Mouse (Mus musculus): ENCODE measurements around the gene Chdh. TPM values are rescaled to one million over a fixed set of nuclear protein-coding genes. Genes with fewer than 3 reads are reported as not detected.
A peak's percentile ranks its signal among the peaks of the same experiment; 100 is the strongest.

The Chdh gene
- under 1 TPM; 0.29 TPM for total RNA-seq (2021)

- DNase-seq: peak; percentile 70
These were observed at the start of gene Chdh, which contains the start of gene Il17rb for GRCm38 (mm10) chr14:30008733-30009575. TSS of gene Chdh (plus strand) at chr14:30009023. TSS of gene Il17rb (minus strand) at chr14:30008896.

- no peak for DNase-seq
These were observed 41.2 kb upstream of the Chdh start for GRCm38 (mm10) chr14:29967611-29968010.

- DNase-seq: peak; percentile 94
These were observed 40.6 kb upstream of the Chdh start, which contains the start of gene Selenok for GRCm38 (mm10) chr14:29968075-29968821. TSS of gene Selenok (plus strand) at chr14:29968308.

DNA sequence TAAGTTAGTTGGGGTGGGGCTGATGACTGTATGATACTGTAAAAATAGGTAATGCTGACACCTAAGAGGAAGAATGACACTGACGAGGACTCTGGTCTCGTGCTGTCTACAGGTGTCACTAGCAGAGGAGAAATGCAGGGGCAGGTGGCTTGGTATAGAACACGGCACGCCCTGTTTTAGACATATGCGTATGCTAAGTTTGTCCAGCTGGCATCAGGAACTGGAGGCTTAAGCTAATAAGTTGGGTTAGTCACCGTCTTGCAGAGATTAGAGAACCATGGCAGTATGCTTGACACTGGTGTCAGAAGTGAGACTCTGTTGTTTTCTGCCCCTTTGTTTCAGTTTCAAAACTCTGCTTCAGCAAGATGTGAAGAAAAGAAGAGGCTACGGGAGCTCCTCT is 37.4 kb upstream of the Chdh start:
- no peak for DNase-seq

DNA sequence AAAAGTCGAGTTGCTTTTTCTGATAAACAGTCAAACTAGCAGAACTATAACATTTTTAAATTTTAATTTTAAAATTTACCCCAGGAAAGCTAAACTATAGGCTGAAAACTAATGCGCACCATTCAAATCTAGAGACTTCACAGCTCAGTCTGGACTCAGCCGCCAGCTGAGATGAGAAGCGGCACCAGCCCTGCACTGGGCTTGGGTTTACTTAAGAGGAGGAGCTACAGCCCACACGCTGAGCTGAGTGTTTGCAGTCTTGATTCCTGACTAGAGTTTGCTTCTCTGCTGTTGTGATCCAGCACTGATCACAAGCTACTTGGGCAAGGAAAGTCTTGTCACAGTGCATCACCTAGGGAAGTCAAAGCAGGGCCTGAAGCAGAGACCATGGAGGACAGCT is 36.8 kb upstream of the Chdh start:
- no peak for DNase-seq

DNA sequence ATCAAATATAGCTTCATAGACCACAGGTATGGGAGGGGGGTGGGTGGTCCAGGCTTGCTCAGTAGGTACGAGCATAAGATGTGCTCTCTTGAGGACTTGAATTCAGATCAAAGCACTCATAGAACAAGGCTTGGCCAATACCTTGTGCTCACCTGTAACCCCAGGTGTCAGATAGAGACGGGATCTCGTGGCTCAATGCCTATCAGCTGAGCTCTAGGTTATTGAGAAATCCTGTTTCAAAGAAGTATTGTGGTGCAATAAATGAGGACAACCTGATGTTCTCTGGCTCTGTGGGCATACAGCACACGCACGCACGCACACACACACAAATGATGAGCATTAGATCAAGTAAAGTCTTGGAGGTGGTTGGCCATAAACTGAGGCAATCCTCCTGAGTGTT is 31.9 kb upstream of the Chdh start:
- no peak for DNase-seq

GRCm38 (mm10) chr14:29978254-29979204 is 30.3 kb upstream of the Chdh start, which contains the start of gene Actr8:
TSS of gene Actr8 (plus strand) at chr14:29978337.
- peak; percentile 96 for DNase-seq

- peak; percentile 42 for DNase-seq
These were observed 28.2 kb upstream of the Chdh start for GRCm38 (mm10) chr14:29980447-29981205.

DNA sequence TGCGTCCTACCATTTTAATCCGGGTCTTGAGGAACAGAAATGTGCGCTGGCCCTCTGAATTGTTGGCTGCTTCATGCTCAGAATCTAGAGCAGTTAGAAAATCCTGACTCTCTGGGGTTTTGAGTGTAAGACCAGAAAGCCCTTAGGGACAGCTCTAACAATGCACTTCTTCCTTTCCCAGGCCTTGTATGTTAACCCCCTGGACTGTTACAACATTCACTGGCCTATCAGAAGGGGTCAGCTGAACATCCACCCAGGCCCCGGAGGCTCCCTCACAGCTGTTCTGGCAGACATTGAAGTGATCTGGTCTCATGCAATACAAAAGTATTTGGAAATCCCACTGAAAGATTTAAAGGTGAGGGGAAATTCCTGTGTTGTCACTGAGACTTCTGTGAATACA is 22.7 kb upstream of the Chdh start:
- DNase-seq: no peak

DNA sequence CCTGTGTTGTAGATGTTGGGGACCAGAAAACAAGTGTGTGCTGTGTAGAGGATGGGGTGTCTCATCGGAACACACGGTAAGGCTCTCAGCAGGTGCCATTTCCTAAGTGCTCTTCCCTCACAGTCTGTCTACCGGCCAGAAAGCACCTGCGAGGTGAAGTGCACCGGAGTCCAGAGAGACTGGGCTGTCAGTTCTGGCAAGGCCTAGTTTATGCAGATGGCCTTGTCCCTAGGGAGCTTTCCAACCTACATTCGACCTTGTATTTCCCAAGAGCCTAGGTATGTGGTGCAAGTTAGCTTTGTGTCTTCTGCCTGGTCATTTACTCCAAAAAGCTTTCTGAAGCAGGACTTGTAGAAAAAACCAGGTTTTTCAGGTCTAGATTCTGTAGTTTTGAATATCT is 21.5 kb upstream of the Chdh start:
- DNase-seq: no peak

DNA sequence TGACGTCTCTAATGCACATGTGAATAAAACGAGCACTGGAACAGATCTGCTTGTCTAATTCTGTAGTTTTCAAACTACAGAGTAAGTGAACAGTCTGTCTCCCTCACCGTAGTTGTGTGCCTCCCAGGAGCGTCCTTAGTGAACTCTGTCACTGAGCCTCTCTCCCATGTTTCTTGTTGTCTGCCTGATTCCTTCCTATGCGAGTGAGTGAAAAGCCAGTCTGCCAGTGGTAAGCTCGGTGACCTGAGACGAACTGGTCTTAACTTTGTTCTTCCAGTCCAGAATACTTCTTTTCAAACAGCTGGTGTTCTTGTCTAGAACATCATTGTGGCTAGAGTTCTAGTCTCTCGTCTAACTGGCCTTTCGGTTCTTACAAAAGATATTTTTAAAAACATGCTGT is 21.1 kb upstream of the Chdh start:
- DNase-seq: no peak

DNA sequence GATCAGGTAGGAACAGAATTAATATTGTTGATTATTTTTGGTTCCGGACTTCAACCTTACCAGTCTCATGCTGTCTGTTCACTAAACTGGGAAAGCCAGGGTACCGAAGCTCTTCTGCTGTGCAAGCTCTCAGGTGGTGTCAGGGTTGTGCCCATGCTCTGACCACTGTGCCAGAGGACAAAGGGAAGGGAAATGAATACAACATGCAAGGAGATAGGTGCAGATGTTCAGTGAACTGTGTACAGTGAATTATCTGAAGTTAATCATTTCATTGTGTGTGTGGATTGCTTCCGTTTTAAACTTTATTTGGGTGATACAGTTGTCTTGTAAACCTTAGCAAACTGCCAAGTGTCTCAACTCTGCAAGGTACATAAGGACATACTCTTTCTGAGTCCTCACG is 20.5 kb upstream of the Chdh start:
- DNase-seq: no peak

DNA sequence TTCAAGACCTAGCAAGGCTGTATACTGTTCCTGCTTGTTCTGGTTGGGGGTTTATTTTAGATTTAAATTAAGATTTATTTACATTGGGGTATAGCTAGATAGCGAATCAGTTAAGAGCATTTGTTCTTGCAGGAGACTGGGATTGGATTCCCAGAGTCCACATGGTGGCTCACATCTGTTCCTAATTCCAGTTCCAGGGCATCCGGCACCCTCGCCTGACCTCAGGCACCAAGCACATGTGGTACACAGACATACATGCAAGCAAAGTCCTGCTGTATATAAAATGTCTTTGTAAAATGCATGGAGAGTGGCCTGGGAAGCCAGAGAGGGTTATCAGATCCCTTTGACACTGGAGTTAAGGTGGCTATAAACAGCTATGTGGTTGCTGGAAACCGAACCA is 13.8 kb upstream of the Chdh start:
- no peak for DNase-seq

- no peak for DNase-seq
These were observed 12.6 kb upstream of the Chdh start for GRCm38 (mm10) chr14:29996000-29996751.

GRCm38 (mm10) chr14:29997345-29997744 is 11.5 kb upstream of the Chdh start:
- DNase-seq: no peak

- DNase-seq: no peak
These were observed 9.9 kb upstream of the Chdh start for GRCm38 (mm10) chr14:29998747-29999474.

DNA sequence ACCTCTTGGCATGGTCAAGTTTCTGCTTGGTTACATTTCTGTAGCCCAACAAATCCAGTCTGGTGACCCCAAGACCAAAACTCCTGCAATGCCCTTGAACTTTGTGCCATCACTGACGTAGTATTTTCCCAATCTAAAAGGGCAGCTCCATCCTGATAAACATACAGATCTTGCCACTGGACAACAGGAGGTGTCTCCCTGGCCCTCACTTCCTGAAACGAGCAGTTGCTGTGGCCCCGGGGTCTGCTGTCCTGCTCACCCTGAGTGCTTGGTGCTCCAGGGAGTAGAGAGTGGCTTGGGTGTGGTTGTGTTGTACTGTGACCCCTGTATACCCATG is 9.4 kb upstream of the Chdh start:
- DNase-seq: no peak

DNA sequence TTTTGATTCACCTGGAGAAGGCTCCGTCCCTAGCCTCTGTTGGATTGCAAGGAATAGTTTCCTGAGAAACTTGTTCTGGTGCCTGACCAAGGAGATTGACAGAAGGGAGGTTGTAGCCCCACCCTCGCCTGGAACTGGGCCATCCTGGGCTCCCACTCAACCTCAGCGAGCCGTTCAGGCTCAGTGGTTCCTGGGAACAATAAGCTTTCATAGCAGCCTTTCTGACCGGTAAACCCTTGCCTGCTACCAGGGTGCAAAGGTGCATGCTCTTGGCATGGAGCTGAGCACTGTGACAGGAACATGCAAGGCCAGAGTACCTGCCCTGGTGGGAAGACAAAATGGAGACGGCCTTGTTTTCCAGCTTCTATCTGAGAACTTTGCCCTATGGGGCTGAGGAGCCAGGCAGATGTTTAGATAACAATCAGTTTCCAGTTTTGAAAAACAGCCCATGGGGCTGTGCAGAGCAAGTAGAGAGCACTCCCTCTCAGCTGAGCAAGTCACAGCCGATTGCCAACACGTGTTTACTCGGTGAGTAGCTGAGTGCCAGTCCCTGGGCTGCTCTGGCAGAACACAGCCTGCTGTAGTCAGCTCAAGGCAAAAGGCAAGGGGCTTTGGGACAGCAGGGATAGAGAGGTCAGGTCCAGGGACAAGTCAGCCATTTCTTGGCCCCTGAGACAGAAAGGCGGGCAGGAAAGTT is 1.2 kb downstream of the Chdh start:
- peak; percentile 77 for DNase-seq

DNA sequence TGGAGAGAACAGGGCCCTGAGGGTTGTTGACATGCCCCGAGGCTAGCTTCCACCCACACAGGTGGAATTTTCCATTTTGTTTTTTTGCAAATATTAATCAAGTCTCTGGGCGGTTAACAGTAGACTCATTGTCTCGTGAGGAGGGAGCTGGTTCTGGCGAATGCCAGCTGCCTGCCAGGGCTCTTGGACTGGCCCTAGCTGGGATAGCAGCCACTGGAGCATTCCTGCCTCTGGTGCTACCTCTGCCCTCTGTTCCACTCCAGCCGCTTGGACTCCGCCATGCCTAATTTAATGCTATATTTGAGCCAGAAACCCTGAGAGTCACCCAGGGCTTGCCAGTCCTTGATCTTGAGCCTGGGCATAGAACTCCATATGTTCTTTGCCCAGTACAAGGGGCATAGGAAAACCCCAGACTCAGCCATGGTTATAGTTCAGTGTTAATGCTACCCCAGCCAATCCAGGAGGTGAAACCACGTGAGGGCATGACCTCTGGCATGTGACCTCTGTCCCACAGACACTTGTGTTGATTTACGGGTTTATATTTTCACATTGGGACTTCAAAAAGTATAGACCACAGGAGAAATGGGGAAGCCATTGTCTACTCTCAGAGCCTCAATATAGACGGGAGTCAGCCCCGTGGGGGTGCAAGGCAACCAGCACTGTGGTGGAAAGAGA is 3.2 kb downstream of the Chdh start:
- DNase-seq: no peak

Data from heart, postnatal 4 days (tissue).